Mouse (Mus musculus) brain, adult 2 months (tissue): ENCODE measurements at regions not wholly inside any gene's neighbourhood (a gene's known extent, or its start where the extent isn't known, plus 50 kb on each side); places are given as distances from the start of the nearest gene placed in this dataset.

Experiments used
- DNase-seq: peaks from one replicate; pipeline ENCODE4 v3.0.0; 2011; ENCODE audit warnings: low read depth, low spot score

- DNase-seq, result no peak
These were observed 103.2 kb downstream of the Fam168b start for GRCm38 (mm10) chr1:34739621-34740020.

GRCm38 (mm10) chr1:34740891-34741290 is 102.0 kb downstream of the Fam168b start:
- no peak for DNase-seq

DNA sequence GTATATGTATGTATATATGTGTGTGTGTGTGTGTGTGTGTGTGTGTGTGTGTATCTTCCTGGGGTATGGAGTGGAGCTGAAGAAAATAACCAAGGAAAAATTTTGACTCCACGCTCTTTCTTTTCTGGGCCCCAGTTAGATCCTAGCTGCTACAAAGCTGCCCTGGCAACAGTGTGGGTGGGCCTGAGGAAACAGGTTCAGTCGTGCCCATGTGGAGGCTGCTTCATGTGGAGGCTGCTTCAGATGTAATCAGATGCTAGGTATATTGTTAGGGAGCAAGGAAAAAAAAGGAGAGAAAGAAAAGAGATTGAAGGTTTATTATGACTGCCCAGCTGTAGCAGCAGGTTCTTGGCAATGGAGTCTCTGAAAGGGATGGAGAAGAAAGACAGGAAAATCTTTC is 100.6 kb downstream of the Fam168b start:
- DNase-seq, result peak; percentile 33

GRCm38 (mm10) chr1:34745881-34746280 is 97.0 kb downstream of the Fam168b start:
- DNase-seq, result peak; percentile 21

DNA sequence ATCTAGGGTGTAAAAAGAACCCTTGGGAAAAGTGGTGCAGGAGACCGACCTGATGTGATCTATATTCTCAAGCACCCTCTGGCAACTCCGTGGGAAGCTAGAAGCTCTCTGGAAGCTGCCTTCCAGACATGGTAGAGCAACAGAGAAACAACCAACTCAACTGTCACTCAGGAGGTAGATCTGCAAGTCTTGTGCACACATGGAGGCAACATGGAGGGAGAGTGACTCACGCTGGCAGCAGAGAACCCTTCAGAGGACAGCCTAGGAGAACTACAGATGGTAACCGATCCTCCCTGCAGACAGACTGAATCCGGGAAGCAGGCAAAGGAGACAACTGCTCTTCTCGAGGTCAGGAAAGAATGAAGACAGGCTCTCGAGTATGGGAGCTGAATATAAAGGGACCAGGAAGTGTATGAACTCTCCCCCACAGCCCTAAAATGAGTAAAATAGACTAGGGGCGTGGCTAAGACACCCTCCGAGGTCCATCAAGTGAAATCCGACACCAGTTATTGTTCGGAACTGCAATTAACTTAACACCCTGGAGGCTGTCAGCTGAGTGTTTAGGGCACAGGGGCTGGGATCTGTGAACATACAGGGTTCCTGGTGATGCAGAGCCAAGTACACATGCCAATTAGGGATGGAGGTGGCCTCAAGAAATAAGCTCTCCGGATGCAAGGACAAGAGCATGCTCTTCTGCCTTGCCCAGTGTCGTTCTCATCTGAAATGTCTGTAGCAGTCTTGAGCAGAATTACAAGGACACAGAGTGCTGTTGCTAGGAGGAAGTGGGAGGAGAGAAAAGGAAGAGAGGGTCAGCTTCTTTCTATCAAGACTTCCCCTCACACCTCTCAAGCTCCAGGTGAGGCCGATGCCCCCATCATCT is 93.5 kb downstream of the Fam168b start:
- DNase-seq, result peak; percentile 88

GRCm38 (mm10) chr1:34750061-34751054 is 92.5 kb downstream of the Fam168b start:
- peak; percentile 71 for DNase-seq

DNA sequence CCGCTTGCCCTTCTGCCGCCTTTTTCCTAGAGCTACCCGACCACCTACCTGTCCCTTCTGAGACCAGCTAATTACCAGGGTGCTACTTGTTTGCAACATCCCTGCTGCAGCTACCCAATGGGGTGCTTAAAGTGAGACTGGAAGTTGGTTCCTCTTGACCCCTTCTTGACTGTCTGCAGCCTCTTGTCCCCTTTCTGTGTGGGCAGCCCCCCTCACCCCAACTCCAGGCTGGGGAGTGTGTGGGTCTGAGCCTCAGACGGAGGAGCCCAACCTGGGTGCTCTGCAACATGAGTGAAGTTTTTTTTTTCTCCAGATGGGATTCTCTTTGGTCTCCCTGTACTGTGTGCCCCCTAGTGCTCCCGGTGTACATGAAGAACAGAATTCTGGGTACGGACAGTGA is 91.7 kb downstream of the Fam168b start:
- peak; percentile 41 for DNase-seq

DNA sequence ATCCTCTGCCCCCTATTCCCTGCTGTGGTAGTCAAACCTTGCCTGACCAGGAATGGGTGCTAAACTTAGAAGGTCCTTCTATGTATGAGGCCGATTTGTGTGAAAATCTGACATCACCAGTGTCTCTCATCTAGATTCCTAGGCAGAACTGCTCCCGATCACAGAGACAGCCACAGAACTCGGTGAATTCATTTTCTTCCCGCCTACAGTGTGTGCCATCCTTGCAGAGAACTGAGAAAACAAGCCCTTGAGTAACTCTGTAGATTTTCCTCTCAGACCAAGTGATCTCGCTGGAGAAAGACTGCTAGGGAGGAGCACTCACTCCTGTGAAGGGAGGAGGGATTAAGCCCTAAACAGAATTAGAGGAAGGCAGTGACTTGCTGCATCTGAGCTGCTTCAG is 89.3 kb downstream of the Fam168b start:
- DNase-seq, result peak; percentile 74

DNA sequence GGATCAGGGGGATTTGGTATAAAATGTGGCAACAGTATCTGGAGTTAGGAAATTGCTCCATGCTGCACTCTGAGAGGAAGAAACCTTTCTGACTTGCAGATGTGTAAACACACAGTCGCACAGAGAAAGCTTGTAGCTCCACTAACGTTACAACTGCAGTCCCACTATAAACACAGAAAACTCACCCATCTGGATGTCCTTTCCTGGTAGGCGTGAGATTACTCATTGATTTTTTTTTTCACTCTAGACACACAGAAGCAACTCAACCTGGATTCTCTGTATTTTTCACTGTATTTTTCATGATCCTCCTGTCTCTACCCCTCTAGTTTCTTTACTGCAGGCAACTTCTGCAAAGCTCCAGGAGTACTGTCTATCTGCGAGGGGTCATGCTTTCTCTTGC is 82.3 kb downstream of the Fam168b start:
- peak; percentile 55 for DNase-seq

DNA sequence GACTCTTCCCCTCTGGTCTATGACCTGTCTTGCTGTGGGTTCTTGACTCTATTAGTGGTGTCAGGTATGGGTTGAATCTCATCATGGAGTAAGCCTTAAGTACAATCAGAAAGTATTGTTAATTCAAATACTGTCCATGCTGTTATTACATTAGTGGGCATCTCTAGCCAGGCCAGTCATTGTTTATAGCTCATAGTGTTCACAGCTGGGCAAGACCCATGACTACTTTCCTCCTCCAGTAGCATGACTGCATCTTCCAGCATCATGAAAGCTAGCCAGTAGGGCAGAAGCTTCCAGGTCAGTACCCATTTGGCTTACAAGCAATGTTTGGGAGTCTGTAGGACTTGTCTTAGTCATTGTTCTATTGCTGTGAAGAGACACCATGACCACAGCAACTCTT is 81.4 kb downstream of the Fam168b start:
- no peak for DNase-seq

- no peak for DNase-seq
These were observed 81.0 kb downstream of the Fam168b start for GRCm38 (mm10) chr1:34761870-34762269.
